Mouse (Mus musculus): ENCODE results near the gene H2-DMa. TPM values are rescaled to one million over a fixed set of nuclear protein-coding genes. Genes with fewer than 3 reads are reported as not detected.

The H2-DMa gene
- 10.7 and 10.8 TPM in 2 replicates for polyA plus RNA-seq (2015; fragmentation: Nextera tagmentation; extraction: Ambion mirVana)

GRCm38 (mm10) chr17:34119249-34120179 is at the start of gene H2-DMa:
Gene H2-DMa (plus strand): TSS chr17:34119541.

GRCm38 (mm10) chr17:34092197-34092875 is 27.0 kb upstream of the H2-DMa start, which contains the start of gene H2-Oa:
Gene H2-Oa (plus strand): TSS chr17:34092340.

DNA sequence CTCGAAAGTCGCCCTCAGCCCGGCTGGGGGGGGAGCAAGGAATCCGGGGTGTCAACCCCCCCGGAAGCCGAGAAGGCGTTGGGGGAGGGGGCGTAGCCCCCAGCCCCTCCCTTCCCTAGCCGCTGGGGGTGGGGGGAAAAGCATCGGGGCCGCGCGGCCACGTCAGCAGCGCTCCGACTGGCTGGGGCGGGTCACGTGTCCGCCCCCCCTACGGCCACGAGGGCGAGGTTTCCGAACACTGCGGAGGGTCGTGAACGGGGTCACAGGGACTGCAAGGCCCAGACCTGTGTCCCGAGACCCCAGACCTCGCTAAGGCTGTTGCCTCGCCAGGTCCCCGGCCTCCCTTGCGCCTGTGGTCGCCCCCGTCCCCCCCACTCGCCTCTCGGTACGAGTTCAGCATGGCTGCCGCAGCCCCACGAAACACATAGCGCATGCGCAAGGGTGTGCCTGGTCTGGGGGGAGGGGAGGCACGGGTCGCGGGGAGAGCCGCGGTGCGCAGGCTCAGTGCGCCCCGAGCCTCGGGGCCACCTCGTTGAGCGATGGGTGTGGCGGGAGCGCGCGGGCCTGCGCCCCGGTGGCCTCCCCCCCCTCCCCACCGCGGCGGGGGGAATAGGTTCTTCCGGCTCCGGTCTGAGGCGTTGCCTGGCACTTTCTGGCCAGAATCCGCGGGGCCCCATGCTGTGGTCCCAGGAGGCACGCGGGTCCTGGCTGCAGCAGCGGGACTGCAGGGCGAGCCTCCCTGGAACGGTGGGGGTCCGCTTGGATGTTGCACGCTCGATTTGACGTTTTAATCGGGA is 3.0 kb downstream of the H2-DMa start, which contains the start of gene Brd2:
TSS of gene Brd2 (minus strand) at position 447 of the 797 bp plus-strand sequence.

GRCm38 (mm10) chr17:34143033-34143432 is 23.7 kb downstream of the H2-DMa start, which contains the start of gene H2-DMb2:
Gene H2-DMb2 (plus strand): TSS chr17:34143307.

GRCm38 (mm10) chr17:34152923-34153322 is 33.6 kb downstream of the H2-DMa start, which contains the start of gene H2-DMb1:
Gene H2-DMb1 (plus strand): TSS chr17:34153072.

DNA sequence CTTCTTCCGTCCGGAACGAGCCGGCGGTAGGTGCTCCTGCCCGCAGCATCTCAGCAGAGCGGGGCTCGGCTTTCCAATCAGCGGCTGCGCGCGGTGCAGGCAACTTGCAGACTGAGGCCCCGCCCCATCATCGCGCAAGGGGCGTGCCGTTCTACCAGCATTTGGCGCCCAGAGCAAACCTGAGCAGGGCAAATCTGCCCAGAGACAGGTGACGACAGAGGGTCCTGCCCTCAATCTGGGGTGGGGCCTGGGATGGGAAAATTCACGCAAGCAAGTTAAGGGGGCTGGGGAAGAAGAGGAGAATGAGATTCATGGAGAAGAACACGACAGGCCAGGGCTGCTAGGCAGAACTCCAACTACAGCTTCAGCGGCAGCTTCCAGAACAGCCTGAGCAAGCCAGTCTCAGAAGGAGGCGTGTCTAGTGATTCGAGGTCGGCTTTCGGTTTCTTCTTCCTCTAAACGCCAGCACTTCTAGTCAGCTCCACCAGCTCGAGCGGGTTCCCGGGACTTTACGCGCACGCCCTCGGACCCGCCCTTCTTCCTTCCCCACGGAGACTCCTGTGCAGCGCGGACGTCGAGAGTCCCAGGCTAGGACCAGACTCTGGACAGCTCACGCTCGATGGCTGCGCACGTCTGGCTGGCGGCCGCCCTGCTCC is 68.0 kb downstream of the H2-DMa start, which contains the start of the genes Tap1 and Psmb9:
TSS of gene Tap1 (plus strand) at position 293 of the 656 bp plus-strand sequence.
TSS of gene Psmb9 (minus strand) at position 504 of the 656 bp plus-strand sequence.

Other genes starting within 250 kb of the H2-DMa start
- not detected in 2 replicates for gene Gm7029, start 245.7 kb upstream of the H2-DMa start, polyA plus RNA-seq (2015; fragmentation: Nextera tagmentation; extraction: Ambion mirVana)
- gene Kifc1, start 228.9 kb upstream of the H2-DMa start, polyA plus RNA-seq (2015; fragmentation: Nextera tagmentation; extraction: Ambion mirVana), result 1.4 and 2.0 TPM in 2 replicates
- gene Platr17, start 214.4 kb upstream of the H2-DMa start, polyA plus RNA-seq (2015; fragmentation: Nextera tagmentation; extraction: Ambion mirVana), result 0.18 and 0.55 TPM in 2 replicates
- 22.3 and 22.6 TPM in 2 replicates for gene Daxx, start 210.1 kb upstream of the H2-DMa start, polyA plus RNA-seq (2015; fragmentation: Nextera tagmentation; extraction: Ambion mirVana)
- 28.8 and 38.5 TPM in 2 replicates for gene Tapbp, start 203.6 kb upstream of the H2-DMa start, polyA plus RNA-seq (2015; fragmentation: Nextera tagmentation; extraction: Ambion mirVana)
- gene Zbtb22, start 203.6 kb upstream of the H2-DMa start, polyA plus RNA-seq (2015; fragmentation: Nextera tagmentation; extraction: Ambion mirVana), result 10.8 and 12.1 TPM in 2 replicates
- 20.9 and 22.0 TPM in 2 replicates for gene Rgl2, start 190.0 kb upstream of the H2-DMa start, polyA plus RNA-seq (2015; fragmentation: Nextera tagmentation; extraction: Ambion mirVana)
- gene Pfdn6, start 179.2 kb upstream of the H2-DMa start, polyA plus RNA-seq (2015; fragmentation: Nextera tagmentation; extraction: Ambion mirVana), result 91.1 and 107 TPM in 2 replicates
- gene Wdr46, start 178.9 kb upstream of the H2-DMa start, polyA plus RNA-seq (2015; fragmentation: Nextera tagmentation; extraction: Ambion mirVana), result 13.7 and 15.4 TPM in 2 replicates
- 5.6 and 7.0 TPM in 2 replicates for gene B3galt4, start 168.1 kb upstream of the H2-DMa start, polyA plus RNA-seq (2015; fragmentation: Nextera tagmentation; extraction: Ambion mirVana)
- gene Vps52, start 163.7 kb upstream of the H2-DMa start, polyA plus RNA-seq (2015; fragmentation: Nextera tagmentation; extraction: Ambion mirVana), result 31.6 and 31.8 TPM in 2 replicates
- gene Rps18, start 163.5 kb upstream of the H2-DMa start, polyA plus RNA-seq (2015; fragmentation: Nextera tagmentation; extraction: Ambion mirVana), result 1,060 and 1,200 TPM in 2 replicates
- gene H2-K1, start 119.2 kb upstream of the H2-DMa start, polyA plus RNA-seq (2015; fragmentation: Nextera tagmentation; extraction: Ambion mirVana), result 49.2 and 107 TPM in 2 replicates
- gene Ring1, start 94.9 kb upstream of the H2-DMa start, polyA plus RNA-seq (2015; fragmentation: Nextera tagmentation; extraction: Ambion mirVana), result 12.3 and 13.6 TPM in 2 replicates
- gene H2-Ke6, start 91.5 kb upstream of the H2-DMa start, polyA plus RNA-seq (2015; fragmentation: Nextera tagmentation; extraction: Ambion mirVana), result 46.7 and 46.9 TPM in 2 replicates
- 82.1 and 94.7 TPM in 2 replicates for gene Slc39a7, start 87.9 kb upstream of the H2-DMa start, polyA plus RNA-seq (2015; fragmentation: Nextera tagmentation; extraction: Ambion mirVana)
- gene Rxrb, start 87.7 kb upstream of the H2-DMa start, polyA plus RNA-seq (2015; fragmentation: Nextera tagmentation; extraction: Ambion mirVana), result 31.9 and 33.4 TPM in 2 replicates
- 1.9 and 5.7 TPM in 2 replicates for gene Col11a2, start 80.1 kb upstream of the H2-DMa start, polyA plus RNA-seq (2015; fragmentation: Nextera tagmentation; extraction: Ambion mirVana)
- 0.27 and 0.35 TPM in 2 replicates for gene H2-Oa, start 27.2 kb upstream of the H2-DMa start, polyA plus RNA-seq (2015; fragmentation: Nextera tagmentation; extraction: Ambion mirVana)
- 42.6 and 45.7 TPM in 2 replicates for gene Brd2, start 3.1 kb downstream of the H2-DMa start, polyA plus RNA-seq (2015; fragmentation: Nextera tagmentation; extraction: Ambion mirVana)
- 0.17 and 0.33 TPM in 2 replicates for gene H2-DMb2, start 23.8 kb downstream of the H2-DMa start, polyA plus RNA-seq (2015; fragmentation: Nextera tagmentation; extraction: Ambion mirVana)
- gene H2-DMb1, start 33.5 kb downstream of the H2-DMa start, polyA plus RNA-seq (2015; fragmentation: Nextera tagmentation; extraction: Ambion mirVana), result 0.44 and 1.1 TPM in 2 replicates
- 3.5 and 5.1 TPM in 2 replicates for gene Tap1, start 68.0 kb downstream of the H2-DMa start, polyA plus RNA-seq (2015; fragmentation: Nextera tagmentation; extraction: Ambion mirVana)
- 3.6 and 6.3 TPM in 2 replicates for gene Psmb9, start 68.2 kb downstream of the H2-DMa start, polyA plus RNA-seq (2015; fragmentation: Nextera tagmentation; extraction: Ambion mirVana)
- 11.0 and 17.6 TPM in 2 replicates for gene Psmb8, start 78.2 kb downstream of the H2-DMa start, polyA plus RNA-seq (2015; fragmentation: Nextera tagmentation; extraction: Ambion mirVana)
- gene Tap2, start 84.0 kb downstream of the H2-DMa start, polyA plus RNA-seq (2015; fragmentation: Nextera tagmentation; extraction: Ambion mirVana), result 5.3 and 7.2 TPM in 2 replicates
- 0.06 and 0.19 TPM in 2 replicates for gene H2-Ob, start 119.4 kb downstream of the H2-DMa start, polyA plus RNA-seq (2015; fragmentation: Nextera tagmentation; extraction: Ambion mirVana)
- gene H2-Ab1, start 138.1 kb downstream of the H2-DMa start, polyA plus RNA-seq (2015; fragmentation: Nextera tagmentation; extraction: Ambion mirVana), result 4.1 and 6.2 TPM in 2 replicates
- 3.9 and 5.0 TPM in 2 replicates for gene H2-Aa, start 168.3 kb downstream of the H2-DMa start, polyA plus RNA-seq (2015; fragmentation: Nextera tagmentation; extraction: Ambion mirVana)
- gene H2-Eb1, start 186.3 kb downstream of the H2-DMa start, polyA plus RNA-seq (2015; fragmentation: Nextera tagmentation; extraction: Ambion mirVana), result 3.6 and 4.8 TPM in 2 replicates
- not detected in 2 replicates for gene H2-Eb2, start 206.1 kb downstream of the H2-DMa start, polyA plus RNA-seq (2015; fragmentation: Nextera tagmentation; extraction: Ambion mirVana)
- 0.18 and 0.24 TPM in 2 replicates for gene Btnl2, start 235.3 kb downstream of the H2-DMa start, polyA plus RNA-seq (2015; fragmentation: Nextera tagmentation; extraction: Ambion mirVana)